In the genomic region with DNA sequence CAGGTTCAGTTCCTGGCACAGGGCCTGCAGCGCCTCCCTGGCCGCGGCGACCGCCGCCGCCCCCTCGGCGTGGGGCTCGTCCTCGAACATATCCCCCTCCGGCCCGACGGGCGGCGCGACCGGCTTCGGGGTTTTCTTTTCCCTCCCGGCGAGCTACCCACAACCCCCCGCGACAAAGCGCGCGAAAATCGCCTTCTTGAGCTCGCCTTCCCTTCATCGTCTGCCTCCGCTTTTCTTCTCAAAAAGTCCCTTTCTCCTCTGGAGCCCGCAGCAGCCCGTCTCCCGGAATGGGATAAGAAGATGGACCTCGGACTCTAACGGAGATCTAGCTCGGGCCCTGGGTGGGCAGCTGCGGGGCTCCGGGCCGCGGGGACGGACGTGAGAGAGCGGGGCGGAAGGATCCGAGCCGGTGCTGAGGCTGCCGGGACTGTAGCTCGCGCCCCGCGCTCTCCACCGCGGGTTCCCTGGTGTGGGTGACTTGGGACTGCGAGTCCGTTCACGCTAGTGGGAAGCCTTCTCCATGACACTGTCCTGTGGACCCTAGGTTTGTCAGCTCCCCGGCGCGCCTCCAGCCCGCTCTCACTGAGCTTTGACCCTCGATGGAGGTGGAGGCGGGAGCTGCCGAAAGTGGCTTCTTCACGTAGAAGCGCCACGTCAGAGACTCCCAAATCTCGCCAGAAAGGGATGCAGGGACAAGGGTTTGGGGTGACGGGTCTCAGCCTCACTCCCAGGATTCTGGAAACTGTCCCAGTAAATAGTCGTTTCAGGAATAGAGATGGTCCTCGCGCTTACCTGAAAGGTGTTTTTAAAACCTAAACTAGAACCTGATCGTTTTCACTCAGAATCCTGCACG, we compare ENCODE assay signal across 8 mouse cellular contexts. TPM values are rescaled to one million over a fixed set of nuclear protein-coding genes. Genes with fewer than 3 reads are reported as not detected.
A peak's percentile ranks its signal among the peaks of the same experiment; 100 is the strongest.
DNase-seq lines count a peak whose midpoint lies in the region; TF ChIP-seq lines count a peak whose summit lies in the region.

A gene (minus strand): TSS at position 169 of the 853 bp plus-strand sequence.

- peak; percentile 33; the same call in 1 of the 2 replicates for TF ChIP-seq CTCF in gastrocnemius, adult 2 months (IDR thresholded peaks at IDR 0.05)

- H3K27ac ChIP-seq in gastrocnemius, adult 2 months: peak within 1 kb of the TSS; percentile 91

- intact Hi-C loops in gastrocnemius, adult 2 months (cut with DNase I): loop anchor here (5.0 kb wide), 1 partner anchor 73 kb away; a partner anchor contains a TSS

- H3K27me3 ChIP-seq in megakaryocyte, embryonic 14.5 days (replicated peaks): no peaks in the 10 kb centered on the region

- peak within 1 kb of the TSS; percentile 98 for H3K4me3 ChIP-seq in gastrocnemius, adult 2 months
- H3K4me3 ChIP-seq in megakaryocyte, embryonic 14.5 days (replicated peaks): peak within 1 kb of the TSS; percentile 97

- H3K4me1 ChIP-seq in megakaryocyte, embryonic 14.5 days: peaks cover 34% of the 10 kb centered on the region

- peaks cover 7% of the 10 kb centered on the region; the same call in 1 of the 2 replicates for H3K9me3 ChIP-seq in megakaryocyte, embryonic 14.5 days

- DNase-seq in WW6 (ENCODE audit: low read depth, low spot score): peak; percentile 84
- DNase-seq in cerebellum, postnatal 4 days (ENCODE audit: low spot score in 2 of 2): peak; percentile 69 to 86
- DNase-seq in gastrocnemius, adult 2 months: peak; percentile 92
- DNase-seq in hindlimb bud, embryonic 11.5 days (ENCODE audit: extremely low spot score, low read depth, low spot score): peak; percentile 70
- peak; percentile 79 to 89 for DNase-seq in left cerebral cortex, adult 8-10 months (ENCODE audit: low spot score in 2 of 2)
- peak; percentile 92 to 94 for DNase-seq in right cerebral cortex, postnatal 10 days (ENCODE audit: low spot score in 2 of 2)
- peak; percentile 87 for DNase-seq in urinary bladder, postnatal 25 days (ENCODE audit: low spot score)

- H3K36me3 ChIP-seq in megakaryocyte, embryonic 14.5 days (replicated peaks; ENCODE audit: low read length): peaks cover 2% of the 10 kb centered on the region

RNA-seq across cellular contexts. Expression of the gene that starts here (rescaled TPM):
- total RNA-seq in gastrocnemius, adult 2 months (2021): 1 to 10 TPM; 1.6 to 1.7 TPM
- total RNA-seq in left cerebral cortex, adult 8-10 months (2022): 1 to 10 TPM; 1.5 to 2.2 (median 1.9) TPM
- 1.3 and 2.1 TPM in 2 replicates for polyA plus RNA-seq in megakaryocyte, embryonic 14.5 days (2012; ENCODE audit: insufficient read depth, low replicate concordance)

Comparison
In these comparisons a context has a peak if more than half of its experiments do, and no peak if none do; other contexts are left out.
1. Peak in every context shown above with its lines: DNase-seq, H3K4me3 ChIP-seq and H3K27ac ChIP-seq.